Mouse (Mus musculus) heart, embryonic 12.5 days (tissue): ENCODE results near the gene Mcemp1. TPM values are rescaled to one million over a fixed set of nuclear protein-coding genes. Genes with fewer than 3 reads are reported as not detected.

ENCODE experiments used
- ATAC-seq: fragments of 200-750 bp; cut with Nextera tagmentation; 2 replicates; pipeline ENCODE4 v1.8.0; 2017; ENCODE audit warnings: moderate TSS enrichment, moderate library complexity; ENCODE audit not compliant: insufficient number of reproducible peaks, low FRiP score
- H3K27ac ChIP-seq: fragments of 300-500 bp; sonication (generic); 2 replicates; pipeline ENCODE4 v1.5.1; 2016; ENCODE audit warnings: mild to moderate bottlenecking, moderate library complexity; ENCODE audit not compliant: poor library complexity, severe bottlenecking
- H3K27me3 ChIP-seq: fragments of 300-500 bp; sonication (generic); replicated peaks from 2 replicates; pipeline ENCODE4 v1.6.1; 2016; ENCODE audit warnings: mild to moderate bottlenecking, moderate library complexity
- H3K36me3 ChIP-seq: fragments of 300-500 bp; sonication (generic); 2 replicates; pipeline ENCODE4 v1.6.1; 2016; ENCODE audit warnings: mild to moderate bottlenecking, moderate library complexity
- H3K4me1 ChIP-seq: fragments of 300-500 bp; sonication (generic); replicated peaks from 2 replicates; pipeline ENCODE4 v1.6.1; 2016; ENCODE audit warnings: mild to moderate bottlenecking
- H3K4me2 ChIP-seq: fragments of 300-500 bp; sonication (generic); 2 replicates; pipeline ENCODE4 v1.6.1; 2016; ENCODE audit warnings: mild to moderate bottlenecking, moderate library complexity
- H3K4me3 ChIP-seq: fragments of 300-500 bp; sonication (generic); 2 replicates; pipeline ENCODE4 v1.5.1; 2016; ENCODE audit warnings: mild to moderate bottlenecking
- H3K9ac ChIP-seq: fragments of 300-500 bp; sonication (generic); 2 replicates; pipeline ENCODE4 v1.6.1; 2016; ENCODE audit warnings: mild to moderate bottlenecking, moderate library complexity
- H3K9me3 ChIP-seq: fragments of 300-500 bp; sonication (generic); replicated peaks from 2 replicates; pipeline ENCODE4 v1.6.1; 2016; ENCODE audit warnings: mild to moderate bottlenecking, moderate library complexity
- WGBS: fragments of 180-500 bp; shearing (Covaris S2); methylation state at CpG from one replicate; pipeline ENCODE4 v1.1.7; 2016; 5-methylcytosine and 5-hydroxymethylcytosine counted together
- polyA plus RNA-seq: library from polyadenylated mRNA; unstranded; fragments of >200 nt; fragmentation: Nextera tagmentation; extraction: Ambion mirVana; gene quantifications from 2 replicates; pipeline ENCODE4 v1.2.1, GENCODE M21; 2016

The Mcemp1 gene
- polyA plus RNA-seq, 1 experiment from 2014 or later = not detected

DNA sequence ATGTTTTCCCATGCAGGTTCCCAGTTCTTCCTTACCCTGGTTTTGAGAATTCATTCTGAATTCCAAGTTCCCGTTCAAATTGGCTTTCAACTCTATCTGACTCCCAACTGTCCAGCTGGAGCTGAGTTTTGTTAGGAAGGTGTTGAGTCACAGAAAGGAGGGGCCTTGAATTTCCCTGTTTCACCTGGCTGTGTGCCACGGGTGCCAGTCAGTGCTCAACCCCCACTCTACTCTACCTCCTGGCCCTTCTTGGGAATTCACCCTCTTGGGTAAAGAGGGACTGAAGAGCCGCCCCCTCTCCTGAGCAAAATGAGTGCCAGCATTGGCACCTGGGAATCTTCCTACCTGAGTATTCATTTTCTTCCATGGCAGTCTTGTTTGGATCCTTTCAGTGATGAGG lies 25.2 kb downstream of the Mcemp1 start:
- H3K9me3 ChIP-seq = no peaks in the 10 kb centered on the region
- H3K4me3 ChIP-seq = no peak overlapping the region
- no peak overlapping the region for H3K9ac ChIP-seq
- 66% methylated on average over 3 of the region's 3 CpGs for WGBS
- H3K4me2 ChIP-seq = no peak overlapping the region
- H3K27me3 ChIP-seq = no peaks in the 10 kb centered on the region
- H3K36me3 ChIP-seq = no peaks in the 10 kb centered on the region
- no peak overlapping the region for H3K27ac ChIP-seq
- no peaks in the 10 kb centered on the region for H3K4me1 ChIP-seq
- ATAC-seq = no peak

- H3K4me1 ChIP-seq = no peaks in the 10 kb centered on the region
- H3K36me3 ChIP-seq = no peaks in the 10 kb centered on the region
- H3K27ac ChIP-seq = no peak within 1 kb of the TSS
- H3K4me2 ChIP-seq = no peak within 1 kb of the TSS
- no peaks in the 10 kb centered on the region for H3K9me3 ChIP-seq
- WGBS = 74% methylated on average over 3 of the region's 3 CpGs
- H3K27me3 ChIP-seq = no peaks in the 10 kb centered on the region
- no peak within 1 kb of the TSS for H3K9ac ChIP-seq
- no peak within 1 kb of the TSS for H3K4me3 ChIP-seq
- no peak for ATAC-seq
Observed at GRCm38 (mm10) chr8:3694121-3694520, 28.6 kb downstream of the Mcemp1 start, which contains the start of gene Fcer2a. Gene Fcer2a, minus strand, starts transcription at chr8:3694175.

DNA sequence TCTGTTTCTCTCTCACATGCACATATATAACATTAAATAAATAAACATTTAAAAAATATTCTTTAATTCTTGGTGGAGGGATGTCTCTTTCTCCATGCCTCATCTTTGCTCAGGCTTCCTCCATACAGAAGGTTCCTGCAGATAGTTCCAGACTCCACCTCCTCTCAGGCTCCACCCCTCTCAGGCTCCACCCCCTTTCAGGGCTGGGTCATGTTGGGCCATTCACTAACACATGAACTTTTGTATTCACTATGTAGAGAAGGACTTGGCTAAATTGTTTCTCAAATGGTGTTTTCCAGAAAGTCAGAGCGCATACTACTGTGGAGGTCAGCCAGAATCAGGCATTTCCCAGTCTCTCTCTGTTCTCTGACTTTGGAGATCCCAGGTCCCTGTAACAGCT lies 35.9 kb downstream of the Mcemp1 start:
- Histone ChIP-seq H3K9me3 (no peaks in the 10 kb centered on the region), H3K4me2 (no peak overlapping the region), H3K27me3 (no peaks in the 10 kb centered on the region), H3K9ac (no peak overlapping the region), H3K4me3 (no peak overlapping the region), H3K4me1 (no peaks in the 10 kb centered on the region), H3K27ac (no peak overlapping the region), H3K36me3 (no peaks in the 10 kb centered on the region)
- ATAC-seq = no peak
- WGBS = 94% methylated on average over 1 of the region's 1 CpGs

- Histone ChIP-seq H3K9ac (no peak overlapping the region), H3K27me3 (no peaks in the 10 kb centered on the region), H3K4me2 (no peak overlapping the region), H3K27ac (no peak overlapping the region), H3K9me3 (no peaks in the 10 kb centered on the region), H3K36me3 (no peaks in the 10 kb centered on the region), H3K4me3 (no peak overlapping the region), H3K4me1 (0 out of 2 replicates have a peak, but pooled peaks cover 4% of the 10 kb centered on the region)
- WGBS = 52% methylated on average over 4 of the region's 4 CpGs
- no peak for ATAC-seq
Observed at GRCm38 (mm10) chr8:3705711-3706110, 40.2 kb downstream of the Mcemp1 start.

DNA sequence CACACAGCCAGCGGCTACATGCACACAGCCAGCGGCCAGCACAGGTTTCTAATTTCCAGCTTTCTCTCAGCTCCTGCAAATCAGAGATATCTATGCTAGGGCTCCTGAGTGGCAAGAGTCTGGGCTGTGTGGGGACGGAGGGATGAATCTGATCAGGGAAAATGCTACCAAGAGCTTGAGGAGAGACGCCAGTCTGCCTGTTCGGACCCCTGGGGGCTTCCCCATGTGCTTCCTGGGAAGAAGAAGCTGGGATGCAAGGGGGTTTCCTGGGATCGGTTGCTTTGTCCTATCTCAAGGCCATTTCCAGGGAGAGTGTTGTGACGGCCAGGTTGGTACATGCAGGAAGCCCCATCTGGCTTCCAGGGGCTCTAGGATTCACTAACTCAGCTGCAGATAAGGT lies 42.1 kb downstream of the Mcemp1 start:
- no peaks in the 10 kb centered on the region for H3K9me3 ChIP-seq
- no peak overlapping the region for H3K9ac ChIP-seq
- H3K4me1 ChIP-seq = 0 out of 2 replicates have a peak, but pooled peaks cover 4% of the 10 kb centered on the region
- no peak overlapping the region for H3K27ac ChIP-seq
- no peak overlapping the region for H3K4me3 ChIP-seq
- no peak overlapping the region for H3K4me2 ChIP-seq
- no peaks in the 10 kb centered on the region for H3K36me3 ChIP-seq
- WGBS = 51% methylated on average over 7 of the region's 7 CpGs
- no peaks in the 10 kb centered on the region for H3K27me3 ChIP-seq
- ATAC-seq = no peak

- no peak overlapping the region for H3K4me3 ChIP-seq
- no peak overlapping the region for H3K27ac ChIP-seq
- no peaks in the 10 kb centered on the region for H3K36me3 ChIP-seq
- no peaks in the 10 kb centered on the region for H3K9me3 ChIP-seq
- no peak for ATAC-seq
- 80% methylated on average over 3 of the region's 3 CpGs for WGBS
- H3K4me2 ChIP-seq = no peak overlapping the region
- 0 out of 2 replicates have a peak, but pooled peaks cover 4% of the 10 kb centered on the region for H3K4me1 ChIP-seq
- no peaks in the 10 kb centered on the region for H3K27me3 ChIP-seq
- no peak overlapping the region for H3K9ac ChIP-seq
Observed at GRCm38 (mm10) chr8:3710312-3710711, 44.8 kb downstream of the Mcemp1 start.

- Histone ChIP-seq H3K9me3 (no peaks in the 10 kb centered on the region), H3K27me3 (no peaks in the 10 kb centered on the region), H3K4me1 (0 out of 2 replicates have a peak, but pooled peaks cover 4% of the 10 kb centered on the region), H3K4me3 (no peak overlapping the region), H3K36me3 (no peaks in the 10 kb centered on the region), H3K9ac (no peak overlapping the region), H3K4me2 (no peak overlapping the region), H3K27ac (peak overlapping the region; percentile 23; the same call in 1 of the 2 replicates)
- ATAC-seq = no peak
- 42% methylated on average over 2 of the region's 2 CpGs for WGBS
Observed at GRCm38 (mm10) chr8:3711646-3712045, 46.1 kb downstream of the Mcemp1 start.

DNA sequence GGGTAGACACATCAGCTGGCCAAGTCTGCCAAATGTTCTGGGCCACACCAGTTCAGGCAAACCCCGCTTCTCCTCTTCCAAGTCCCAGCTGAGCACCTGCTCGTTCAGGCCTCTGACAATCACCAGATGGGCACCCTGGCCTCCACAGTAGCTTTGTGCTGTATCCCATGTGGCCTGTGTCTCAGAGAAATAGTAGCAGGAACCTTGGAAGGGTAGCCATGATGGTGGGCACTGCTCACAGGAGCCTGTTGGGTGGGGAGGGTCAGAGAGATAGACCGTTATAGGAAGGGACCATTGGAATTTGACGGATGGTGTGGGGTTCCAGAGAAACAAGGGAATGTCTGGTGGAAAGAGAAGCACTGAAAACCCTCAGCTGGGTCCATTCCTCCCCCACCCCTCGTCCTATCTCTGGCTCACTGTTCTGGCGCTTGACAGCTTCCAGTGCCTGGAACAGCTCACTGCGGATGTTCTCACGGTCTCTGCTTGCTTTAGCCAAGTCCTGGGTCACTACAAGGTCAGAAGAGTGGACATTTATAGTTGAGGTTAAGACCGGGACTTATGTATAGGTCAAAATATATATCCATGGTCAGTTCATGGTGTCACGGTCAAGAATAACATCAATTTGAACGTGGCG lies 51.9 kb downstream of the Mcemp1 start:
- Histone ChIP-seq H3K27me3 (no peaks in the 10 kb centered on the region), H3K9me3 (no peaks in the 10 kb centered on the region), H3K9ac (no peak overlapping the region), H3K36me3 (no peaks in the 10 kb centered on the region), H3K4me3 (no peak overlapping the region), H3K4me1 (peaks cover 13% of the 10 kb centered on the region; the same call in 1 of the 2 replicates), H3K4me2 (no peak overlapping the region), H3K27ac (peak overlapping the region; percentile 61; the same call in 1 of the 2 replicates)
- peak; percentile 54 for ATAC-seq
- whole genome bisulfite sequencing = 43% methylated on average over 12 of the region's 12 CpGs

GRCm38 (mm10) chr8:3718559-3718958 lies 53.0 kb downstream of the Mcemp1 start:
- Histone ChIP-seq H3K4me3 (no peak overlapping the region), H3K27ac (no peak overlapping the region), H3K27me3 (no peaks in the 10 kb centered on the region), H3K36me3 (no peaks in the 10 kb centered on the region), H3K4me2 (no peak overlapping the region), H3K4me1 (peaks cover 13% of the 10 kb centered on the region; the same call in 1 of the 2 replicates), H3K9me3 (no peaks in the 10 kb centered on the region), H3K9ac (no peak overlapping the region)
- WGBS = 16% methylated on average over 14 of the region's 14 CpGs
- ATAC-seq = peak; percentile 41; the same call in 1 of the 2 replicates

Other genes starting within 250 kb of the Mcemp1 start
- 4.9 and 5.1 TPM in 2 replicates for gene Pex11g, start 198.1 kb upstream of the Mcemp1 start, polyA plus RNA-seq
- gene Tex45, start 194.9 kb upstream of the Mcemp1 start, polyA plus RNA-seq = not detected in 2 replicates
- gene Zfp358, start 172.6 kb upstream of the Mcemp1 start, polyA plus RNA-seq = 34.2 and 36.2 TPM in 2 replicates
- gene Mcoln1, start 165.3 kb upstream of the Mcemp1 start, polyA plus RNA-seq = 52.7 and 53.5 TPM in 2 replicates
- gene Pnpla6, start 150.4 kb upstream of the Mcemp1 start, polyA plus RNA-seq = 21.7 and 23.4 TPM in 2 replicates
- 4.7 and 5.2 TPM in 2 replicates for gene C330021F23Rik, start 97.8 kb upstream of the Mcemp1 start, polyA plus RNA-seq
- gene Camsap3, start 78.5 kb upstream of the Mcemp1 start, polyA plus RNA-seq = 1.4 and 2.4 TPM in 2 replicates
- gene Xab2, start 44.4 kb upstream of the Mcemp1 start, polyA plus RNA-seq = 33.8 and 34.9 TPM in 2 replicates
- gene Pet100, start 44.2 kb upstream of the Mcemp1 start, polyA plus RNA-seq = 110 and 115 TPM in 2 replicates
- 0.33 TPM in 1 of 2 replicates, not detected in the other for gene Pcp2, start 40.2 kb upstream of the Mcemp1 start, polyA plus RNA-seq
- 48.2 and 60.0 TPM in 2 replicates for gene Stxbp2, start 34.8 kb upstream of the Mcemp1 start, polyA plus RNA-seq
- gene Retn, start 10.0 kb upstream of the Mcemp1 start, polyA plus RNA-seq = not detected in 2 replicates
- 6.7 and 7.3 TPM in 2 replicates for gene Fcor, start 6.6 kb downstream of the Mcemp1 start, polyA plus RNA-seq
- gene Trappc5, start 10.5 kb downstream of the Mcemp1 start, polyA plus RNA-seq = 33.3 and 34.1 TPM in 2 replicates
- 0.14 and 0.19 TPM in 2 replicates for gene Fcer2a, start 28.4 kb downstream of the Mcemp1 start, polyA plus RNA-seq
- 3.7 and 5.0 TPM in 2 replicates for gene Clec4g, start 54.9 kb downstream of the Mcemp1 start, polyA plus RNA-seq
- not detected in 2 replicates for gene Cd209a, start 83.2 kb downstream of the Mcemp1 start, polyA plus RNA-seq
- gene Cd209e, start 188.6 kb downstream of the Mcemp1 start, polyA plus RNA-seq = not detected in 2 replicates
- not detected in 2 replicates for gene Cd209d, start 212.8 kb downstream of the Mcemp1 start, polyA plus RNA-seq